Mouse (Mus musculus) ovary, adult 18-20 months (tissue): ENCODE results near the gene Fam124b.

Experiments used
- DNase-seq: peaks from one replicate; pipeline ENCODE4 v3.0.0; 2022; ENCODE audit warnings: low spot score, mixed read lengths

Gene Fam124b

DNA sequence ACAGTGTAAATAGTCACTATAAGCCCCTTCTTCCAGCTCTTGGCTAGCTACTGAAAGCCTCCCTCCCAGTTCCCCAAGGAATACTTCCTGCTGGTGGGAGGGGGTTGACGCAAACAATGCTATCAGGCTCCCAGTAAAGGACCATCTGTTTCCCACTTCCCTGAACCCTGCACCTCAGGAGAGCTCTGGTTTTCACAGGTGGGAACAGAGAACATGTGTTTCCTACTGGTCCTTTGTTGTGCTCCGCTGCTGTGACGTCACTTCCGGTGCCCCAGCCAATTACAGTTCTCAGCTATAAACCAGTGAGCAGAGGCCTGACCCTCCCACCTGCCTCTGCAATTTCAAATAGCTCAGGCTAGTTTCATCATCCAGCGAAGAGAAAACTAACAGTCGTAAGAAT, at the start of gene Fam124b:
Fam124b (minus strand) TSS at position 206 of the 400 bp plus-strand sequence.
- peak; percentile 7 for DNase-seq

DNA sequence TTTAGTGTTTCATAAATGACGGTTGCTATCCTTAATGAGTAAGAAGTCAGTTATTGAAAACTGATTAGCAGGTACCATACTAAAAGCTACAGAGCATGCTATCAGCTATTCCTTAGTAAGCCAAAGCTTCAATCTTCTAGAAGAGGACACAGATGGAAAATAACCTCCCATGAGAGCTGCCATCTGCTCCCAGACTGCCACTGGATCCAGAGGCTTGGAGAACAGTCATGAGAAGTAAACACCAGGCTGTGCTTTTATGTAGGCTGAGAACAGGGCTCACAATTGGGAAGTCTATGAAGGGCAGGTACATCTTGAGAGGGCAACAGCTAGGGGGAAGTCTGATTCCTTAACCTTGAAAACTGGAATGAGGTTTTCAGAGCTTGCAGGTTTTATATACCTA, 42.2 kb upstream of the Fam124b start:
- DNase-seq, result no peak

DNA sequence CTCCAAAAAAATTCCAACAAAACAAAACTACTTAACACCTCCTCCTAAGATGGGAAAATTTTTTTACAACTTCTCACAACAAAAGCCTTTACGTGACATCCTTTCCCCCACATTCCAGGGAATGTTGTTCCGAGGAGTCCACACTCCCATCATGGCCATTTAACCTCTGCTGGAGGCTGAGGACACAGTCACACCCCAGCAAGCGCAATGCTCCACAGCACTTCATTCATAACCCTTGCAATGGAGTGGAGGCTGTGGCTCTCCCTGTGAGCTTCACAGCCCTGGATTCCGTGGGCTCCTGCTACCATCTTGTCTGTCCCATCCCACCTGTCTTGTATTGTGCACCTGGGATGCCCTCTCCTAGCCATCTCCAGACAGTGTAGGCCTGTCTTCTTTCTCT, 40.4 kb upstream of the Fam124b start:
- DNase-seq, result no peak

DNA sequence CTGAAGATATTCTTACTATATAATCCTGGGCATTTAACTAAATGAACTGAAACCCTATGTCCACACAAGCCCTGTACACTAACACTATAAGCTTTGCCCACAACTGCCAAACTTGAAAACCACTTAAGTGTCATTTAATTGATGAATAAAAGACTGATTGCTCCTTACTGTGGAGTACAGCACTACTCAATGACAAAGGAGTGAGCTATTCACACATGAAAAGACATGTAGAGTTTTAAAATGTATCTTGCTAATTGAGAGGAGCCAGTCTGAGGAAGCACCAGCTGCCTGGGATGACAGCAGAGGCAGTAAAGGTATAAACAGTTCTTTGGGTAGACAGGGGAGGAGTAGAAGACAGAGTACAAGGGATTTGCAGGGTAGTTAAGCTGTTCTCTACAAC, 35.0 kb upstream of the Fam124b start:
- no peak for DNase-seq

DNA sequence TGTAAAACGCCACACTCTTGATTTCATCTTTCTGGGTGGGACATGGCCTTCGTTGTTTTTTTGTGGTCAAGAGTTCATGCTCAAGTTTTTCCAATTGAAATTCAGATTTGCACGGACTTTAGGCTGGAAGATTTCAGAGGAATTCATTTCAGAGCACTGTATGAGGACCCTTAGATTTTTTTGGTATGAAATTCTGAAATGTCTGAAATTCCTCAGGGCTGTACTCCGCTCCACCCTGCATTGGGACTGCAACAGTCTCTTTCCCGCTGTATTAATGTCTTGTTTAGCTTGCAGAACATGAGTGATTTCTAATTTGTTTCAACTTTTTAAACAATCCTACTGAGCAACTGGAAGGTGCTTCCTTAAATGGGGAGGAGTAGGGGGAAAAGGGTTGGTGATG, 32.0 kb upstream of the Fam124b start:
- DNase-seq, result no peak

DNA sequence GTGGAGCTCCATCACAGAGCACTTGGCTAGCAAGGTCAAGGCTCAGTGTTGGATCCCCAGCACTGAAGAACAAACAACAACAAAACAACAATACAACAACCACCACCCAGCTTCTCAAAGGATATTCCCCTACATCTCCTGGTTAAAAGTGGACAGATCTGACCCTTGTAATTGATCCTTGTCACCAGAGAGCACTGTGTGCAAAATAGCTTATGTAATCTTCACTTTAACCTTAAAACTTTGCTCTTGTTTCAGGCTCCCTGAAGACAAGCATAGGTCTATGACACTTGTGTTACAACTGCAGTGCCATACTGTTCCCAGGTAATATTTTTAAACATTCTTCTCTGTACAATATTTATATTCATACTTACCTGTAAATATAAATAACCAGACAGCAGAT, 28.9 kb upstream of the Fam124b start:
- no peak for DNase-seq

DNA sequence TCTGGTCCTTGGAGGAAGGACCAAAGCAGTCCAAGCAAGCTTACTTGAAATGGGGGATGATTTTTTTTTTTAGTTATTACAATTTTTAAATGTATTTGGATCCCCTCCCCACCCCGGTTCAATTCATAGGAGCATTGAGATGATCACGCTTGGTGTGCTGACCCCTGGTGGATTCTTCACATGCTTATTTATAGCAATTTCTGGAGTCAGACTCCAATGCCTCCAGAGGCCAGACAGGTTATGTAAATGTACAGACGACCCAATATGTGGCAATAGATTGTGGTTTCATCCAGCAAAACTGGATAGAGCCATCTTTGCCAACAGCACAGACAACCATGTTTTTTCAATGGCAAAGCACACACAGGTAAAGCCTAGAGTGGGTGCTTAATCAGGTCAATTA, 25.9 kb upstream of the Fam124b start:
- no peak for DNase-seq

DNA sequence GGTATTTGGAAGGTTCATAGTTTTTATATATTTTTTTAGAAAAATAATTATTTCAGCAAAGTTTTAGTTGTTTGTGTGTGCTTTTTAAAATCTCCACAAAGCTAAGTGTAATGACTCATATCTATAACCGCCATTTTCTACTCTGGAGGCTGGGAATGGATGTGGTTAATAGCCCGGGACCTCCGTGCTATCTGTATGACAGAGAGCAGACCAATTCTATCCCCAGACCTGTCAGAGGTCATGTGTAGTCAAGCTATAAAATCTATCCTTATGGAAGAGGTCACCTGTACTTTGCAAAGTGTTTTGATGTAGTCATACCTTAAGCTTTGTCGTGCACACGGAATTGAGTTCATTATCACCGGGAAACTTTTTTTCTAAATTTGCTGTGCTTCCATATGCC, 23.3 kb upstream of the Fam124b start:
- DNase-seq, result no peak

DNA sequence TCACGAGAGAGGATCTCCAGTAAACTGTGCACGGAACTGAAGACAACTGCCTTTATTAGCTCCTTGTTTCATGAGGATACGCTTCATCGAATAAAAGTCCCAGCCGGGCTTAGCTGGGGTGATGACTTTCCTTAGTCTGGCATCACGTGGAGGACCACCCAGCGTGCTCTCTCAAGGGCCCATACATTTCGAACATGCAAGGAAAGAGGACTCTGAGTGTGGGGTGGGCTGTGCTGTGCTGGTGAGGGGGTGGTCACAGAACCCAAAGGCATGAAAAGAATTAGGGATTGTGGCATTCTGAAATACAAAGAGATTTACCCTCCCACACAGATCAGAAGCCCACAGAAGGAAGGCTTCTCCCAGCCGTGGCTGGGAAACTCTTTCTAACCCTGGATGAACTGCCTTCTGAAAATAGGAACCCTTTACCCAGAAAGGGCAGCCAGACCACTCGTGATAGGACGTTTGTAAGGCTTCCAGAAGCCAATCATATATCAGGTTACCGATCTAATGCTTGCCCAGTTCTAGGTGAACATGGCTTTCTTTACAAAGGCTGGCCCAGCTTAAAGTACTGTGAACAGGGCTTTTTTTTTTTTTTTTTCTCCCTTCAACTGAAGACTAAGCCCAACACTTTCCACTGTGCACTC, 21.9 kb upstream of the Fam124b start:
- DNase-seq, result no peak

DNA sequence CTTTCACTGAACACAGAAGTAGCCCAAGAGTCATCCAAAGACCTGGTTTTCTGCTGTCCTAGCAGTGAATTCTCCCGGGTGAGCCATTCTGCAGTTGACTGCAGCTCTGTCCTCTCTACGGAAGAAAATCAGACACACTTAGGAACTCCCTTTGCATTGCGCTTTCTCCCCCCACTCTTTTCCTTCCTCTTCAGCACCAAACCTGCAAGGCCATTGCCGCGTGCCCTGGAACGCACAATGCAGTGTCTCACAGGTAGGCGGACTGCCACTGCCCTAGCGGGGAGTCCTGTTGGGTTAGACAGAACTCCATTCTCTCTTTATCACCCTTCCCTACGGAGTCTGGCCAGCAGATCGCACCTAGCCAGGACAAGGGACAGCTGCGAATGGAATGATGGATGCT, 21.2 kb upstream of the Fam124b start:
- no peak for DNase-seq

DNA sequence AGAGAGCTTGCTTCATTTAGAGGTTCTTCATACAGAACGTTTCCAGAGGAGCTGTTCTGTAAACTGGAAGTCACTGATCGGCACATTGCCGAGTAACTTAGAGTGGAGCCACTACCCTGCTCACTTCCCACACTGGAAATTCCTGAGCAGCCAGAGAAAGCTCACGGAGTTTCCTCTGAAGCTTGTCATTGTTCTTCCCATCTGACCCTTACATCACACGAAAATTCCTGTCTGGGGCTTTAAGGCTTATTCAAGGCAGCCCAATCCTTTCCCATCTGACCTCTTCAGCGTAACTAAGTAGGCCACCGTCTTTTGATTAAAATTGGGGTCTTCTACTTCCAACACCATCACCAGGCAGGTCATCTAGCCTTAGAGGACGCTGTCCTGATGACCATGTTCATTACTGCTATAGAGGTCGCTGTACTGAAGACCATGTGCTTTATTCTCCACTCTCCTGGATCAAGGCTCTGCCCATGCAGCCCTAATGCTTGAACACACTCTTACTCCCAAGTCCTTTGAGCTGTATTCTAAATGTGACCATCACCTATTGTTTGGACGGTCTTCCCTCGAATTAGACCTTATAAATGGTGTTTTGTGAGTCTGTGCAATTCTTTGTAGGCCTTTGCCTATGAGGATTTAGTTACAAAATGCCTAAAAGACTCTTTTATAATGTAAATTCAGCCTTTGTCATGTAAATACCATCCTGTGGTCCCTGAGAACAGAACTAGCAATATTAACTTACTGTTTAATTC, 18.9 kb upstream of the Fam124b start:
- no peak for DNase-seq

DNA sequence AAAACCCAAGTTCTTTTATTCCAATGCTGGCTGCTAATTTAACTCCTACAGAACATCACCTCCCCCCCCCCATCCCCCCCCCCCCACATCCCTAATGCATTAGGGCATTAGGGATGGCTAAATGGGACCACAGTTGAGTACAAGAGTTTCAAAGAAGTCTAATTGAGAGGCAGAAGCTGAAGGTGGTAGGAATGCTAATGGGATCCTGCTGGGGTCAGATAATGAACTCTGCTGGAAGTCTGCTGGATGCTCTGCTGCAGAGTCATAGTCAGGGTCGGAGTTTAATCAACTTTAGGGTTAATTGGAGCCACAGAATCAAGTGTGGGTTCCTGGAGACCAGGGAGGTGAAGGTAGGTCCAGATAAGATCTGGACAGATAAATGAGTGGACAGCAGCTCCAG, 17.9 kb upstream of the Fam124b start:
- DNase-seq, result no peak

DNA sequence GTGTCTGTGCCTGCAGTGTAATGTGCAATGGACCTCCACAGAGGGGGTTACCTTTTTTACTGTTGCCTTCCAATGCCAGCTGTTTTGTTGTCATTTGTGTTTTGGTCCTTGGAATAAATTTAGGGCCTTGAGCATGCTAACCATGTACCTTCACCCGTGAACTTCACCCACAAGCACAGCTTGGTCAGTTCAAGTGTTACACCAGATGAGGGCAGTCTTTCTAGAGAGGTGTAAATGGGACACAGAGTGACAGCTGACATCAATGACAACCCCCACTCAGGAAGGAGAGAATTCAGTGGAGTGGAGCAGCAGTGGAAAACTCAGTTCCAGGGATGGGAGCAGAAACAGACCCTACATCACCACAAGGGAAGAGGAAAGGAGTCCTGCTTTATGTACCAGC, 12.3 kb upstream of the Fam124b start:
- no peak for DNase-seq

DNA sequence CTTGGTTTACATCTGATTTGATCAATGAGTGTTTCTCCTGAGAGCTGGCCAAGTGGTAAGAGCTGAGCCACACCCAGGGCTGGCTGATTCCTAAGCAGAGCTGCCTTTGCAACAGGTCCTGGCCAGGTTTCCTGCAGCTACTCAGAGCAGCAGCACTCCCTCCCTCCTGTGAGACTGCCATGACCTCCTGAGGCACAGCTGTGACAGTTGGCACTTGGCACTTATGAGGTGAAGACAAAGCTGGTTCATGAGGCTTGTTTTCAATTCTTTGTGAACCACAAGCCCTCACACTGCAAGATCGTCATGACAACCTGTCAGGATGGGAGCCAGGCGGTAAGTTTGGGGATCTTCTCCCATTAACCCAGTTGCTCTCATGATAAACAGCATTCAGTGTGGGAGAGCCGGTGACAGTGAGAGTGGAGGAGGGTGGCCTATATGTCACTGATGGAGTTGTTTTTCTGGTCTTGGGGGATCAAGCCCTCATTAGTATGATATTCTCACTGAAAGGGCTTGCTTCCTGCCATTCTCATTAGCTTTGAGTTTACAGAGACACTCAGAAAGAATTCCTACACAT, 6.7 kb upstream of the Fam124b start:
- no peak for DNase-seq

DNA sequence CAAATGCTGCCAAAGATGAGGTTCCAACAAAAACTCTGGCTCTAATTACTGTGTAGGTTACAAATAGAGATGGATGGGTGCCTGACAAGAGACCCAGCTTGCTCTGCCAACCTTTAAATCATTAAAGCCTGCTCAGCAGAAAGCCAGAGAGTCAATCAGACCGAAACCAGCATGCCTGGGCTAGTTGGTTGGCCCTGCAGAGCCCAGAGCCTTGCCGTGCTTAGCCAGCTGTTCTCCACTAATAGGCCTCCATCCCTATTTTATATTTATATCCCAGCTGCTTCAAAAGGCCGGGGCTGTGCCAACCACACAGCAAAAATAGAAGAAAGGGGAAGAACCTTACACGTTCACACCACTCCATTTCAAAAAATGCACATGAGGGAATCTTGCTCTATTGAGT, 2.9 kb upstream of the Fam124b start:
- DNase-seq, result no peak

DNA sequence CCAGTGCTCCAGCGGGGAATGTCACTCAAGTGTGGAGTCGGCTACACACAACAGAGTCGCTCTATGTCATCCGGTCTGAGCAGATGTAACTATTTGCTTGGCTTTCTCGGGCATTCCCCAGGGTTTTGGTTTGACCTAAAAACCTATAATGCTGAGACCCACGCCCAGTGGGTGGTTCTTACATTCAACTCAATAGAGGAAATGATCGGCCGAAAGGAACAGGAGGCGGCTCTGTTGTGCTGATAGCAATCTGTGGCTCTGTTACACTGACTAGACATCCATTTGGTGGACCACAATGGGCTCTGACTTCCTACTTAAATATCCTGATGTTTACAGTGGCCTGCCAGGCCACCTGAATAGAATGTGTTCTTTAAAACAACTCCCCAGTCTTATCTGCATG, 4.4 kb downstream of the Fam124b start:
- no peak for DNase-seq

DNA sequence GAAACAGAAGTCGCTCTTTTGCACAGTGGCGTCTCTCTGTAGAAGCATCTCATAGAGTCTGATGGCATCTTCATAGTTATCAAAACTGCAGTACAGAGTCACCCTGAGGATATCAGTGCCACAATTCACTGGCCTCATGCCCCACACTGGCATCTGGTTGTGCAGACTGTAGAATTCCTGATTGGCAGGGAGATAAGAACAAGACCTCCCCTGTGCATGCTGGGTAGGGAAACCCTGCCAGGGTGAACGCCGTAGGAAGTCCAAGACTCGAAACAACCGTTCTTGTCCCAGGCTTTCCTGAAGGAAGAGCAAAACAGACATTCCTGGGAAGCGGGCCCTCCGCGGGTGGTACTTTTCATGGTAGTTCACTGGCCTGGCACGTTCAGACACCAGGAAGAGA, 5.1 kb downstream of the Fam124b start:
- no peak for DNase-seq

DNA sequence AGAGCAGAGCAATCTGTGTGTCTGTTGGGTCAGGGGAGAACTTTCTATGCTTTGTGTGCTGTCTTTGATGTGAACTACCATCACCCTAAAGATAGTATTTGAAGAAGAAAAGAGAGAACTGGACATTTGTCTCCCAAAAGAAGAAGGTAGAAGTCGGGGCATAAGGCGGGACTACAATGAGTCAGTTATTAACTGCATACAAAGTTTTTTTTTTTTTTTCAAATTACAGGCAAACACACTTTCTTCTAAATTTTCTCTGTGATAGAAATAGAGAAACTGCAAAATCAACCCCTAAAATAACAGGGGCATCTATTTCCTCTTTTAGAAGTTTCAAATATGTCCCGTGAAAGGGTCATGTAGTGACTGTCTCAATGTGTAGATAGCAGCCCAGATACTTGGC, 16.0 kb downstream of the Fam124b start:
- DNase-seq, result no peak

DNA sequence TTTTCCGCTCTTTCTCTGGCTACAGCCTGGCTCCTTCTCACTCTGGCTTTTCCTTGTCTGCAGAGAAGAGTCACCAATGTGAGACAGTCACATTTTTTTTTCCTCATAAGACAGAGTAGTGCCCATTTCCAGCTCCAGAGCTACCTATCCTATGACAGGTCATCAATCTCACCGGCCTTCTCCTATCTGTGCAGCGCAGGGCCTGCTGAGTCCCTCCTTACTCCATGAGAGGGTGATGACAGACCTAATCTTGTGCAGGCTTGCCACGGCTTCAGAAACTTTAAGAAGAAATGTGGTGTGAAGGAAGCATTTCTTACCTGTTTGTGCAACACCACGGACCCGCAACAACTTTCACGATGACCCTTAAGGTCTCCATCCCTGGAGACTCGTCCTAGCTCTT, 25.4 kb downstream of the Fam124b start:
- no peak for DNase-seq

DNA sequence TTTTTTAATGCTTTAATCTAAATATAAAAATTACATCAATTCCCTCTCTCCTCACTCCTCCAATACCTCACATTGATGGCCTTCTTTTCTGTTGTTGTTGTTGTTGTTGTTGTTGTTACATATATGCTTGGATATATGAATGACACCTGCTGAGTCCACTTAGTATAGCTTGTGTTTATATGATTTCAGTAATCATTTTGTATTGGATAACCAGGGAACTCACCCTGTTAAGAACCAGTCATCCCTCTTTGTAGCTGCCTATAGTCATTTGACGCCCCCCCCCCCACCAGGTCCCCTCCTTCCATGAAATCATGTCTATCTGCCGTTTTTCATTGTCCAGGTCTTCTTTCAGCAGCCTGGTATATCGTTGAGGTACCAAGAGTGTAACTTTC, 36.9 kb downstream of the Fam124b start:
- no peak for DNase-seq

DNA sequence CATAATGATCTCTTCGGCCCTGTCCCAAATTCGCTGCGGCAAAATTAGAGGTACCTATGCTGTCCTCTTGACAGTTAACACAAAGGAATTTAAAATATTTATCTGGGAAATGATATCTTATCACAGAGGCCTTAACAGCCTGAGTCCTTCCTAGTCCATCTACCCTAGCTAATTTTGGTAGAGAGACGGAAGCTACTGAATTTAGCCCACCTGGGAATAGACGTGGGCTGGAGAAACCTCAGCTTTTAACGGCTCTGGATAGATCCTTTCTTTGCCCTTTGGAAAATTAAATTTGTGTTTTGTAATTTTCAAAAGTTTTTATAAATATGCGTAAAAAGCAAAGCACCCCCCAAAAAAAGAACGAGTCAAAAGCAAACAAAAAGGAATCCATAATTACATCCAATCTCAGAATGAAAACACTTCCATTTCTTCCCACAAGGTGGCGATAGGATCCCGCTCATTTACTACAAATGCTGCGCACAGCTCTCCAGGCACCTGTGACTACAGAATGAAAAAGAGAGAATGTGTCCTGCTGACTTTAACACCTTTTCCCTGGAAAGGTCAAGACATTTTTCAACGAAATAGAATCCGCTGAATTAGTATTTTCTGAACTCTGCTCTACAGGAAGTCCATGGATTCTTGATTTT, 37.4 kb downstream of the Fam124b start:
- DNase-seq, result no peak

DNA sequence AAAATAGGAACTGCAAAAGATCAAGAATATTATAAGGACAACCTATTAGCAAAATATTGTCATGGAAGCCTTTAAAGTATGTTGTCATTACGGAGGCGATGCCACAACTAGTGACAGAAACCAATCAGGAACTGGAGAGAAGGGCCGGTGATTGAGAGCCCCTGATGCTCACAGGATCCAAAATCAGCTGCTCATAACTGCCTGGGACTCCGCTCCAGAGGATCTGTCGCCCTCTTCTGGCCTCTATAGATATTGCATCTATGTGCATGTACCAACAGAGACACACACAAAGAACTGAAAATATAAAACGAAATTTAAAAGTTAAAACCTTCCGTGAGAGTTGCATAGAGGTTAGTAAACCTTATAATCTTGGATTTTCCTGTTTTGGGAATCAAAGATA, 38.1 kb downstream of the Fam124b start:
- no peak for DNase-seq
